Mouse (Mus musculus) erythroblast, embryonic 14.5 days (primary cell): ENCODE measurements around the gene Klhdc8a.

Source experiments
- GATA1 ChIP-seq: IDR thresholded peaks from 2 replicates; pipeline ENCODE4 v1.6.1; 2012; ENCODE audit warnings: low read length, inconsistent platforms, mixed read lengths
- TAL1 ChIP-seq: IDR thresholded peaks from 3 replicates; pipeline ENCODE4 v1.6.1; 2012; ENCODE audit warnings: low read length, inconsistent platforms, mixed read lengths

GRCm38 (mm10) chr1:132335378-132335965 is 37.0 kb downstream of the Klhdc8a start:
- TF ChIP-seq TAL1 (no peak), GATA1 (no peak)
